Mouse (Mus musculus) CH12.LX (cell line): ENCODE results near the gene Treh. TPM values are rescaled to one million over a fixed set of nuclear protein-coding genes. Genes with fewer than 3 reads are reported as not detected.
A peak's percentile ranks its signal among the peaks of the same experiment; 100 is the strongest.

Experiments used
- DNase-seq: peaks from one replicate; pipeline ENCODE4 v3.0.0-alpha.2; 2013; ENCODE audit errors: extremely low read depth
- H3K27ac ChIP-seq: 2 replicates; pipeline ENCODE4 v1.5.1; 2012; ENCODE audit warnings: low read depth, mild to moderate bottlenecking, control low read depth, moderate library complexity; ENCODE audit not compliant: insufficient read depth
- H3K27me3 ChIP-seq: replicated peaks from 2 replicates; pipeline ENCODE3; 2012; ENCODE audit warnings: inconsistent platforms
- H3K36me3 ChIP-seq, 2 experiments: replicated peaks in 1 of 2; 2 replicates each; pipeline versions ENCODE3 to v1.6.1; 2012; ENCODE audit warnings: inconsistent platforms in 1 of 2, low read length in 1 of 2, mild to moderate bottlenecking in 1 of 2, mixed read lengths in 1 of 2, moderate library complexity in 1 of 2; ENCODE audit not compliant: control insufficient read depth in 1 of 2, insufficient read depth in 1 of 2
- H3K4me1 ChIP-seq, 2 experiments: 2 replicates each; pipeline ENCODE4 v1.6.1; 2012; ENCODE audit warnings: inconsistent platforms in 1 of 2, moderate library complexity in 1 of 2; ENCODE audit not compliant: insufficient read depth in 2 of 2, control insufficient read depth in 1 of 2
- H3K4me2 ChIP-seq: 2 replicates; pipeline ENCODE4 v1.6.1; 2012; ENCODE audit warnings: low read depth, mild to moderate bottlenecking, control low read depth; ENCODE audit not compliant: poor library complexity, insufficient read depth, severe bottlenecking
- H3K4me3 ChIP-seq, 3 experiments: fragments of 150-350 bp in 1 of 3; sonication (generic) in 1 of 3; replicated peaks in 1 of 3; 2 replicates each; pipeline versions ENCODE3 to v1.5.1; 2011 to 2012; ENCODE audit warnings: low read depth in 2 of 3, low read length in 2 of 3, mild to moderate bottlenecking in 2 of 3, moderate library complexity in 2 of 3, control low read depth in 1 of 3, improper control_type of control experiment in 1 of 3, inconsistent platforms in 1 of 3, mixed read lengths in 1 of 3; ENCODE audit not compliant: poor library complexity in 1 of 3
- H3K79me2 ChIP-seq: replicated peaks from 2 replicates; pipeline ENCODE4 v1.6.1; 2012; ENCODE audit warnings: mild to moderate bottlenecking, moderate library complexity; ENCODE audit not compliant: control insufficient read depth, poor library complexity, insufficient read depth, severe bottlenecking; ENCODE audit errors: extremely low read depth
- H3K9ac ChIP-seq: 2 replicates; pipeline ENCODE4 v1.6.1; 2012; ENCODE audit warnings: low read depth, mild to moderate bottlenecking, control low read depth, moderate library complexity; ENCODE audit not compliant: insufficient read depth
- H3K9me3 ChIP-seq: replicated peaks from 2 replicates; pipeline ENCODE3; 2012; ENCODE audit warnings: low read length, inconsistent platforms, mixed read lengths
- CTCF ChIP-seq, 2 experiments: IDR thresholded peaks in 1 of 2; conservative IDR thresholded peaks in 1 of 2; 2 replicates each; pipeline ENCODE4 v1.5.1; 2011 to 2012; ENCODE audit warnings: low read depth in 2 of 2, low read length in 2 of 2, improper control_type of control experiment in 1 of 2, inconsistent platforms in 1 of 2, mild to moderate bottlenecking in 1 of 2, moderate library complexity in 1 of 2
- HCFC1 ChIP-seq: IDR thresholded peaks from 2 replicates; pipeline ENCODE4 v1.6.1; 2012; ENCODE audit warnings: low read depth, mild to moderate bottlenecking, inconsistent platforms, low read length, improper control_type of control experiment
- IRF4 ChIP-seq: IDR thresholded peaks from 2 replicates; pipeline ENCODE4 v1.6.1; 2014; ENCODE audit warnings: low read depth, mild to moderate bottlenecking, inconsistent platforms, low read length, improper control_type of control experiment
- KAT2A ChIP-seq: IDR thresholded peaks from 2 replicates; pipeline ENCODE4 v1.6.1; 2012; ENCODE audit warnings: low read length, improper control_type of control experiment, inconsistent platforms; ENCODE audit not compliant: insufficient replicate concordance
- MAFK ChIP-seq: IDR thresholded peaks from 2 replicates; pipeline ENCODE4 v1.6.1; 2011; ENCODE audit warnings: low read length, improper control_type of control experiment; ENCODE audit not compliant: insufficient replicate concordance
- MXI1 ChIP-seq: IDR thresholded peaks from 2 replicates; pipeline ENCODE4 v1.6.1; 2011; ENCODE audit warnings: mild to moderate bottlenecking, low read depth, low read length, improper control_type of control experiment
- NELFE ChIP-seq: IDR thresholded peaks from 2 replicates; pipeline ENCODE4 v1.6.1; 2011; ENCODE audit warnings: low read depth, low read length, improper control_type of control experiment
- POLR2A ChIP-seq: IDR thresholded peaks from 2 replicates; pipeline ENCODE4 v1.6.1; 2011; ENCODE audit warnings: low read depth, mild to moderate bottlenecking, improper control_type of control experiment, low read length
- POLR2AphosphoS2 ChIP-seq: IDR thresholded peaks from 2 replicates; pipeline ENCODE4 v1.6.1; 2011; ENCODE audit warnings: low read depth, low read length, improper control_type of control experiment
- SIN3A ChIP-seq: IDR thresholded peaks from 2 replicates; pipeline ENCODE4 v1.6.1; 2012; ENCODE audit warnings: low read length, improper control_type of control experiment, inconsistent platforms
- TBP ChIP-seq: conservative IDR thresholded peaks from 2 replicates; pipeline ENCODE4 v1.6.1; 2011; ENCODE audit warnings: low read depth, low read length, improper control_type of control experiment
- ZMIZ1 ChIP-seq: IDR thresholded peaks from 2 replicates; pipeline ENCODE4 v1.6.1; 2012; ENCODE audit warnings: low read depth, mild to moderate bottlenecking, inconsistent platforms, low read length, improper control_type of control experiment
- ZNF384 ChIP-seq: IDR thresholded peaks from 2 replicates; pipeline ENCODE4 v1.6.1; 2012; ENCODE audit warnings: low read depth, low read length, improper control_type of control experiment, inconsistent platforms
- dilution Hi-C: fragments of 300-500 bp; cut with MboI; formaldehyde crosslinking; loops from 2 replicates; pipeline ENCODE4 v1.14.3; 2020; ENCODE audit warnings: low sequenced_read_pairs; ENCODE audit not compliant: extremely low pct_unique_long_range_greater_than_20kb, extremely low pct_ligation_motif_present
- in situ Hi-C: fragments of 300-500 bp; cut with MboI; formaldehyde crosslinking; loops from 3 replicates; pipeline ENCODE4 v1.14.3; 2019; ENCODE audit warnings: low sequenced_read_pairs, low pct_ligation_motif_present, low pct_unique_long_range_greater_than_20kb, mixed read lengths
- polyA plus RNA-seq: library from polyadenylated mRNA; unstranded; fragments of >175 nt; gene quantifications from 2 replicates; pipeline ENCODE4 v1.2.1, GENCODE M21; 2012; ENCODE audit warnings: low read depth; ENCODE audit not compliant: insufficient read length
- total RNA-seq, 2 experiments: library from RNA; depleted of rRNA; stranded (reverse); fragments of 300-350 nt in 1 of 2; fragments of >200 nt in 1 of 2; gene quantifications; 2 replicates each; pipeline ENCODE4 v1.2.3; 2012 to 2014

Gene Treh
- total and polyA plus RNA-seq, 3 experiments: not detected

- Histone ChIP-seq H3K4me1 (peaks cover 14 to 58% of the 10 kb centered on the region in 2 experiments), H3K36me3 (peaks cover 25 to 27% of the 10 kb centered on the region in 2 experiments), H3K79me2 (peaks cover 4% of the 10 kb centered on the region; the same call in 1 of the 2 replicates), H3K27ac (no peak overlapping the region), H3K9ac (no peak overlapping the region), H3K27me3 (no peaks in the 10 kb centered on the region), H3K4me2 (no peak overlapping the region), H3K9me3 (peaks cover 6% of the 10 kb centered on the region), H3K4me3 (no peak overlapping the region)
- no peak for TF ChIP-seq SIN3A
- TF ChIP-seq POLR2A: 0 out of 2 replicates have a peak, but pooled peaks have one; percentile 5
- 0 out of 2 replicates have a peak, but pooled peaks have one; percentile 32 for TF ChIP-seq ZMIZ1
- TF ChIP-seq ZNF384: peak; percentile 59
- TF ChIP-seq CTCF (conservative IDR thresholded peaks at IDR 0.05 in 1 of 2, IDR thresholded peaks at IDR 0.05 in 1 of 2; ENCODE audit: low read depth in 2 of 2, low read length in 2 of 2): peak in 1 of 2 experiments; percentile 19; a peak in 1 of 4 replicates
- dilution Hi-C loops: no loop called here
- in situ Hi-C loops: no loop called here
- no peak for DNase-seq
Measured at GRCm38 (mm10) chr9:44640646-44641357, 32.2 kb upstream of the Treh start.

GRCm38 (mm10) chr9:44641616-44642015, 31.4 kb upstream of the Treh start:
- H3K79me2 ChIP-seq: peaks cover 3% of the 10 kb centered on the region; the same call in 1 of the 2 replicates
- dilution Hi-C loops: no loop called here
- in situ Hi-C loops: no loop called here
- H3K9me3 ChIP-seq: peaks cover 6% of the 10 kb centered on the region
- H3K9ac ChIP-seq: no peak overlapping the region
- TF ChIP-seq HCFC1 (no peak), POLR2AphosphoS2 (peak; percentile 83), MAFK (0 out of 2 replicates have a peak, but pooled peaks have one; percentile 25), MXI1 (no peak), NELFE (no peak), KAT2A (no peak), POLR2A (0 out of 2 replicates have a peak, but pooled peaks have one; percentile 26)
- TF ChIP-seq, all 38 proteins: peak for 3
- no peak for DNase-seq
- H3K27ac ChIP-seq: no peak overlapping the region
- no peaks in the 10 kb centered on the region for H3K27me3 ChIP-seq
- peaks cover 19 to 21% of the 10 kb centered on the region in 2 experiments for H3K36me3 ChIP-seq
- no peak overlapping the region for H3K4me2 ChIP-seq
- peaks cover 19 to 58% of the 10 kb centered on the region in 2 experiments for H3K4me1 ChIP-seq
- H3K4me3 ChIP-seq: no peak overlapping the region

- Histone ChIP-seq H3K79me2 (no peaks in the 10 kb centered on the region), H3K27me3 (no peaks in the 10 kb centered on the region), H3K4me3 (no peak overlapping the region), H3K27ac (no peak overlapping the region), H3K9ac (no peak overlapping the region), H3K4me1 (peaks cover 18 to 57% of the 10 kb centered on the region in 2 experiments), H3K36me3 (peaks cover 7 to 10% of the 10 kb centered on the region in 2 experiments), H3K9me3 (peaks cover 6% of the 10 kb centered on the region), H3K4me2 (no peak overlapping the region)
- no peak for DNase-seq
- dilution Hi-C loops: no loop called here
- in situ Hi-C loops: no loop called here
- TF ChIP-seq MXI1 (no peak), TBP (no peak), IRF4 (no peak), POLR2AphosphoS2 (no peak)
- TF ChIP-seq, all 38 proteins: peak for 0
Measured at GRCm38 (mm10) chr9:44643103-44643502, 29.9 kb upstream of the Treh start.
